Mouse (Mus musculus) hindbrain, embryonic 15.5 days (tissue): Measurements from ENCODE around the gene A630073D07Rik. TPM values are rescaled to one million over a fixed set of nuclear protein-coding genes. Genes with fewer than 3 reads are reported as not detected.
"Not testable (repeated sequence)": the region's sequence is repeated elsewhere in the genome, so short reads cannot be mapped to it uniquely, and the experiment has no call there.

Experiments
- ATAC-seq: fragments of 200-750 bp; cut with Nextera tagmentation; 2 replicates; pipeline ENCODE4 v1.8.0; 2017; ENCODE audit warnings: low read depth, moderate number of reproducible peaks, moderate TSS enrichment; ENCODE audit not compliant: low FRiP score
- H3K27ac ChIP-seq: fragments of 300-500 bp; sonication (generic); replicated peaks from 2 replicates; pipeline ENCODE4 v1.5.1; 2015; ENCODE audit warnings: mild to moderate bottlenecking, inconsistent platforms
- H3K27me3 ChIP-seq: fragments of 300-500 bp; sonication (generic); 2 replicates; pipeline ENCODE4 v1.6.1; 2015; ENCODE audit warnings: control low read depth, inconsistent platforms
- H3K36me3 ChIP-seq: fragments of 300-500 bp; sonication (generic); 2 replicates; pipeline ENCODE4 v1.6.1; 2015; ENCODE audit warnings: control low read depth, inconsistent platforms
- H3K4me1 ChIP-seq: fragments of 300-500 bp; sonication (generic); replicated peaks from 2 replicates; pipeline ENCODE4 v1.6.1; 2015; ENCODE audit warnings: control low read depth, inconsistent platforms
- H3K4me2 ChIP-seq: fragments of 300-500 bp; sonication (generic); 2 replicates; pipeline ENCODE4 v1.6.1; 2015; ENCODE audit warnings: moderate library complexity, mild to moderate bottlenecking, inconsistent platforms
- H3K4me3 ChIP-seq: fragments of 300-500 bp; sonication (generic); 2 replicates; pipeline ENCODE4 v1.5.1; 2015; ENCODE audit warnings: mild to moderate bottlenecking, inconsistent platforms
- H3K9ac ChIP-seq: fragments of 300-500 bp; sonication (generic); 2 replicates; pipeline ENCODE4 v1.6.1; 2015; ENCODE audit warnings: inconsistent platforms
- H3K9me3 ChIP-seq: fragments of 300-500 bp; sonication (generic); 2 replicates; pipeline ENCODE4 v1.6.1; 2016; ENCODE audit warnings: control low read depth, inconsistent platforms
- WGBS: fragments of 180-500 bp; shearing (Covaris S2); methylation state at CpG from one replicate; pipeline ENCODE4 v1.1.7; 2015; 5-methylcytosine and 5-hydroxymethylcytosine counted together
- polyA plus RNA-seq: library from polyadenylated mRNA; unstranded; fragments of >200 nt; fragmentation: Nextera tagmentation; extraction: Ambion mirVana; gene quantifications from 2 replicates; pipeline ENCODE4 v1.2.1, GENCODE M21; 2015

Gene A630073D07Rik
- not detected in 2 replicates for polyA plus RNA-seq

GRCm38 (mm10) chr6:132651426-132651825 is at the start of gene A630073D07Rik:
Gene A630073D07Rik, minus strand, starts transcription at chr6:132651526.
- no peaks in the 10 kb centered on the region for H3K9me3 ChIP-seq
- H3K27ac ChIP-seq: no peak within 1 kb of the TSS
- H3K36me3 ChIP-seq: no peaks in the 10 kb centered on the region
- 88% methylated on average over 1 of the region's 1 CpGs for whole genome bisulfite sequencing
- no peak within 1 kb of the TSS for H3K4me2 ChIP-seq
- no peak within 1 kb of the TSS for H3K4me3 ChIP-seq
- no peaks in the 10 kb centered on the region for H3K4me1 ChIP-seq
- no peaks in the 10 kb centered on the region for H3K27me3 ChIP-seq
- H3K9ac ChIP-seq: no peak within 1 kb of the TSS
- no peak for ATAC-seq

- H3K4me2 ChIP-seq: no peak within 1 kb of the TSS
- WGBS: 92% methylated on average over 1 of the region's 1 CpGs
- no peak for ATAC-seq
Measured at GRCm38 (mm10) chr6:132700907-132701306, 49.6 kb upstream of the A630073D07Rik start, which contains the start of gene Tas2r121. Gene Tas2r121, minus strand, starts transcription at chr6:132701007.

GRCm38 (mm10) chr6:132691596-132691995 is 40.3 kb upstream of the A630073D07Rik start:
- not testable (repeated sequence) for H3K27me3 ChIP-seq, H3K9ac ChIP-seq, H3K4me2 ChIP-seq, H3K4me3 ChIP-seq, H3K27ac ChIP-seq, H3K36me3 ChIP-seq, ATAC-seq, H3K4me1 ChIP-seq, H3K9me3 ChIP-seq
- WGBS: 86% methylated on average over 7 of the region's 7 CpGs

More at GRCm38 (mm10) chr6:132700907-132701306, 49.6 kb upstream of the A630073D07Rik start, which contains the start of gene Tas2r121:
- no peak within 1 kb of the TSS for H3K4me3 ChIP-seq
- H3K36me3 ChIP-seq: no peaks in the 10 kb centered on the region
- no peaks in the 10 kb centered on the region for H3K27me3 ChIP-seq
- no peaks in the 10 kb centered on the region for H3K9me3 ChIP-seq
- H3K4me1 ChIP-seq: no peaks in the 10 kb centered on the region
- no peak within 1 kb of the TSS for H3K27ac ChIP-seq
- no peak within 1 kb of the TSS for H3K9ac ChIP-seq

GRCm38 (mm10) chr6:132656653-132657052 is 5.3 kb upstream of the A630073D07Rik start, which contains the start of gene Tas2r120:
Gene Tas2r120, plus strand, starts transcription at chr6:132656953.
- no peak within 1 kb of the TSS for H3K9ac ChIP-seq
- H3K9me3 ChIP-seq: no peaks in the 10 kb centered on the region
- no peak within 1 kb of the TSS for H3K4me3 ChIP-seq
- no peak within 1 kb of the TSS for H3K4me2 ChIP-seq
- no peaks in the 10 kb centered on the region for H3K4me1 ChIP-seq
- H3K36me3 ChIP-seq: no peaks in the 10 kb centered on the region
- ATAC-seq: no peak
- H3K27me3 ChIP-seq: no peaks in the 10 kb centered on the region
- H3K27ac ChIP-seq: no peak within 1 kb of the TSS

GRCm38 (mm10) chr6:132649399-132649798 is 1.9 kb downstream of the A630073D07Rik start:
- Histone ChIP-seq H3K4me2 (no peak overlapping the region), H3K4me1 (no peaks in the 10 kb centered on the region), H3K27me3 (no peaks in the 10 kb centered on the region), H3K36me3 (no peaks in the 10 kb centered on the region), H3K9ac (no peak overlapping the region), H3K27ac (no peak overlapping the region), H3K9me3 (no peaks in the 10 kb centered on the region), H3K4me3 (no peak overlapping the region)
- ATAC-seq: no peak

GRCm38 (mm10) chr6:132595613-132596012 is 55.7 kb downstream of the A630073D07Rik start, which contains the start of gene Prp2:
Gene Prp2, plus strand, starts transcription at chr6:132595913.
- not testable (repeated sequence) for H3K4me1 ChIP-seq, H3K27me3 ChIP-seq, H3K4me3 ChIP-seq, H3K9ac ChIP-seq, H3K9me3 ChIP-seq, H3K36me3 ChIP-seq, ATAC-seq, H3K27ac ChIP-seq, H3K4me2 ChIP-seq
- 62% methylated on average over 2 of the region's 2 CpGs for WGBS

Other genes starting within 250 kb of the A630073D07Rik start
- not detected in 2 replicates for gene Prh1, start 81.7 kb downstream of the A630073D07Rik start, polyA plus RNA-seq
- gene Prp2, start 55.6 kb downstream of the A630073D07Rik start, polyA plus RNA-seq: not detected in 2 replicates
- not detected in 2 replicates for gene Tas2r120, start 5.4 kb upstream of the A630073D07Rik start, polyA plus RNA-seq
- gene Tas2r121, start 49.5 kb upstream of the A630073D07Rik start, polyA plus RNA-seq: not detected in 2 replicates
- not detected in 2 replicates for gene Tas2r122, start 60.4 kb upstream of the A630073D07Rik start, polyA plus RNA-seq
- gene Tas2r115, start 86.5 kb upstream of the A630073D07Rik start, polyA plus RNA-seq: not detected in 2 replicates
- gene Tas2r124, start 103.2 kb upstream of the A630073D07Rik start, polyA plus RNA-seq: not detected in 2 replicates
- not detected in 2 replicates for gene Tas2r102, start 110.6 kb upstream of the A630073D07Rik start, polyA plus RNA-seq
- gene Tas2r136, start 126.6 kb upstream of the A630073D07Rik start, polyA plus RNA-seq: not detected in 2 replicates
- gene Tas2r117, start 151.3 kb upstream of the A630073D07Rik start, polyA plus RNA-seq: not detected in 2 replicates
- not detected in 2 replicates for gene Tas2r123, start 195.6 kb upstream of the A630073D07Rik start, polyA plus RNA-seq
- not detected in 2 replicates for gene Tas2r116, start 203.9 kb upstream of the A630073D07Rik start, polyA plus RNA-seq
- not detected in 2 replicates for gene Tas2r110, start 216.5 kb upstream of the A630073D07Rik start, polyA plus RNA-seq
- not detected in 2 replicates for gene Tas2r113, start 241.5 kb upstream of the A630073D07Rik start, polyA plus RNA-seq